Mouse (Mus musculus): ENCODE results near the gene Lmntd2.
A peak's percentile ranks its signal among the peaks of the same experiment; 100 is the strongest.

Gene Lmntd2

DNA sequence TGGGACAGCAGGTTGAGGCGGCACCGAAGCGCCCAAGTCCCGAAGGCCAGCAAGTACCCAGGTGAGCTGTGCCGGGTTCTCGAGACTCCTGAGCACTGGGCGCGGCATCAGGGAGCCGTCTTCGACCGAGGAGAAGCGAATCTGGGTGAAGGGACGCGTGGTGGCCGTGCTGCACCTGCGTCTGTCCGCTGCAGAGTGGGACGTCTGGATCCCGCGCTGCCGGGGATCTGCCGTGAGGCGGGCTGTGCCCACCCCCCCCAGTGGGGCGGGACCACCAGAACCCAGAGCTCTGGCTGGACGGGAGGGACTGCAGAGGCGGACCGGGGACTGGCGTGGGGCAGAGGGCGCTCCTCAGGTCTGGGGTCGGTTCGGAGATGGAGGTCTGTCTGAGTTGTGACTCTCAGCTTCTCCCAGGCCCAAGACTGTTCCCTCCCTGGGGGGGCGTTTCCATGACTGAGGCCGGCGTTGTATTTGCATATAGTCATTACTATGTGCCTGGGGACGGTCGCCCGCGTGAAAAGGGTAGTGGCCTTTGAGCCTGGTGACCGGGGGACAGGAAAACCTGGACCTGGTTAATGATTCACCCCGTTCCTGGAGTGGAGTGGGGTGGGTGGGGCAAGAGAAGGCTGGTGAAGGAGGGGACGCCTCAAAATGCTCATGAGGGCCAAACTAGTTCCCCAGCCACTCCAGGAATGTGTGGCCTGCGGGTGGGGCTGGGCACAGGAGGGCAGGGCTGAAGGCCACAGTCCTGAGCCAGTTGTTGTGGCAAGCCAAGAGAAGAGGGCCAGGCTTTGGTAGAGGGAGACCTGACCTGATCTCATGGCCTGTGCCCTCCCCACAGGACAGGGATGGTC lies 2.2 kb upstream of the Lmntd2 start:
- no peak for DNase-seq (ENCODE audit: low spot score)

DNA sequence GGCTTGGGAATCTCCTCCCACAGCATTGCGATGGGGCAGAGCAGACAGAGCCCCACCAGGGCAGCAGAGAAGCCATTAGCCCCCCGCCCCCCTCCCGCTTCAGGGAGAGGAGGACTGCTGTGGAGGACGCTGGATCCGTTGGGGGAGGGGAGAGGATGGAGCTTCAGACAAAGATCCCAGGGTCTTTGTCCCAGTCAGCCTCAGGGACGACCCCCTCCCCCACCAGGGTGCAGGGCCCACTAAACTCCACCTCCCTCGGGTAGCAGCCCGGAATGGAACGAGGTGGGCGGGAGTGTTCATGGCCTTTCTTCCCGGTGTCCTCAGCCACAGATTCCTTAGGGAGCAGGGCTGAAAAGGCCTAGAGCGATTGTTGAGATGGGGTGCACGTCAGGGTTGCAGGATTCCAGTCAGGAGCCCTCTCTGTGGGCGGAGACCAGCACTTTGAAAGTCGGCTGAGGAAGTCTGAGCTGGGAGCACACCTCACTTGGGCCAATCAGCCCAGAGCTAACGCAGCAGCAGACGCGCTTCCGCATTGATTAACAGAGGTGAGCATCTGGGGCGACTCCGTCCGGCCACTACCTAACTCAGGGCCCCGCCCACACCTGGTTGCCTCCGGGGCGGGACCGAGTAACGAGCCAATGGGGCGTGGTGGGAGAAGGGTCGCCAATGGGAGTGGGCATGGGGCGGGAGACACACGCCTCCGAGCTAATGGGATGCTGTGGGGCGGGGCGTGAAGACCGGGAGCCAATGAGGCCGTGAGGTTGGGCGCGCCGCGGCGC lies 1.4 kb upstream of the Lmntd2 start, which contains the start of gene Rassf7:
Gene Rassf7, plus strand, starts transcription at position 760 of the 779 bp plus-strand sequence.
- DNase-seq (ENCODE audit: low spot score) = peak; percentile 71

DNA sequence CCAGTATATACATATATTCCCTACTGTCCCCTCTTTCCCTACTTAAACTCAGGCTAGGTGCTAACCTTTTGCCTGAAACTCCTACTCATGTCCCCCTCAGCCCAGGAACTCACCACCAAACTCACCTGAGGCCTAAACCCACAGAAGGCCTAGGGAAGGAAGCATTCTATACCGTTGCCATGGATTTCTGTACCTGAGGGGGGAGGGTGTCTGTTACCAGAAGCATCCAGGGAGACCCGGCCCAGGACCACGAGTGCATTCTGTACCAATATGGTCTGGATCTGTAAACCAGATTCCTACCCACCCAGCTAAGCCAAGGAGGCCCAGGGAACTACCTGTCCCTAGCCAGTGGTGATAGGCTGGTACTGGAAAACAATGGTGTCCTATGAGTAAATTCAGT lies 430 bp upstream of the Lmntd2 start:
- no peak for DNase-seq (ENCODE audit: low spot score)

DNA sequence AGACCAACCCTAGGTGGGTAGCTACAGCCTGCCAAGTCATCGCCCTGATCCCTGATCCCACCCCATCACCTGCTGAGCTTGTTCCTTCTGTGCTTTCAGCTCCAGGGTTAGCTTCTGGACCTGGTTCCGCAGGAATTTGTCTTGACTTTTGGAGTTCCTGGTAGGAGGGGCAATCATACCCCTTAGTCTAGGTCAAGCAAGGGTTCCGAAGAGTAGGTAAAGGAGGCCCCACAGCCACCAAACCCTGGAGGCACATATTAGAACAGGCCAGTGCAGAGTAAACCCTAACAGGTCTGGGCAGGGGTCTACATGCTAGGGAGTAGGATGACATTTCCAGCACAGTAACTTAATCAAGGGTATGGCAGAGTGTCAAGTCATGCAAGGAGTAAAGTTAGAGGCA lies 747 bp downstream of the Lmntd2 start:
- no peak for DNase-seq (ENCODE audit: low spot score)

DNA sequence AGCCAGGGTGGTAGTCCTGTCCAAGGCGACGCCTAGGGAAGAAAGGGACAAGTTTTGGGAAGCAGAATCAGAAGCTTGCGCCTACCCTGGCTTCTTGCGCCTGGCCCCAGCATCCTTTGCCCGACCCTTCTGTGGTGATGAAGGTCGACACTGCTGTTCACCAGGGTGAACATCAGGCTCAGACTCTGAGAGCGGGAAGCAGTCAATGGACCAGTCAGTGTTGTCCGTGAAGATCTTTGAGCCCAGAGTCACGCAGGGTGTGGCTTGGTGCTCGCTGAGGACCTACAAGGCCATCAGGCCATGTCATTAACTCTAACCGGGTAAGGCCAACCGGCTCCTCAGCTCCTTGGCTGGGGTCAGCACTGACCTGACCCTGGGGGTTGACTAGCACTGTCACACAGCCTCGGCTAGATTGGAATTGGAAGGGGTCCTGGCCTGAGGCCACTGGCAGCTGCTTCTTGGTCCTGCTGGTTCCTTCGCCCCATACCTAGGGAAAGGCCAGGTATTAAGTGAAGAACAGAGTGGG lies 3.2 kb downstream of the Lmntd2 start:
- DNase-seq (ENCODE audit: low spot score) = no peak

DNA sequence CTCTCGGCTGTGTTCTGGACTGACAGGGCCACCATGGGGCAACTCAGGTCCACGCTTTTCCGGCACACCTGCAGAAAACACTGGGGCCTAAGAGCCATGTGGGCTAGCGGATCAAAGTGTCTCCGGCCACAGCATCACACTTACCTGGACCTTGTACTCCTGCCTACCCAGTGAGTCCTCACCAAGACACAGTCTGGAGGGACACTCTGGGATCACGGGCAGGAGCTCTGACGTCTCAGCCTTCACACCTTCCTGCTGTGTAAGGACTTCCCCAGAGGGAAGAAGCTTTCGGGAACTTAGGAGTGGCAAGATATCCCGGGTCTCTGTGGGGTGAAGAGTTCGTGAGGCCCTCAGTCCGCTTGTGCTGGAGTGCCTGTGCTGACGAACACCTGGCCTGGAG lies 3.7 kb downstream of the Lmntd2 start:
- DNase-seq (ENCODE audit: low spot score) = no peak

DNA sequence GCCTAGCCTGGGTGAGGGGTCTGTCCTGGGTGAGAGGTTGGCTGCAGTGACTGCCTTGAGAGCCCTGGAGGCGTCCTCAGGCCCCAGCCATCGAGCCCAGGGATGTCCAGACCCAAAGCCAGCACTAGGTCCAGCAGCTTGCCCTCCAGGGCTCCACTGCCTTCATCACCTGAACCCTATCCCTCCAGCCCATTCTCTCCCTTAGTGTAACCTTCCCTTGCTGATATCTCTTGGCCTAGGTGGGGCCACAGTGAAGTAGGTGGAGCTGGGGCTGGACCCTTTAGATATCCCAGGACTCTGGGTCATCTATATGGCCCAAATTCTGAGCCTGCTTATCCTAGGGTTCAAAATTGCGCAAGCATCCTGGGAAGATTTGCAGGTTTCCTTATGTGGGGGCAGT lies 4.4 kb downstream of the Lmntd2 start:
- DNase-seq (ENCODE audit: low spot score) = no peak

DNA sequence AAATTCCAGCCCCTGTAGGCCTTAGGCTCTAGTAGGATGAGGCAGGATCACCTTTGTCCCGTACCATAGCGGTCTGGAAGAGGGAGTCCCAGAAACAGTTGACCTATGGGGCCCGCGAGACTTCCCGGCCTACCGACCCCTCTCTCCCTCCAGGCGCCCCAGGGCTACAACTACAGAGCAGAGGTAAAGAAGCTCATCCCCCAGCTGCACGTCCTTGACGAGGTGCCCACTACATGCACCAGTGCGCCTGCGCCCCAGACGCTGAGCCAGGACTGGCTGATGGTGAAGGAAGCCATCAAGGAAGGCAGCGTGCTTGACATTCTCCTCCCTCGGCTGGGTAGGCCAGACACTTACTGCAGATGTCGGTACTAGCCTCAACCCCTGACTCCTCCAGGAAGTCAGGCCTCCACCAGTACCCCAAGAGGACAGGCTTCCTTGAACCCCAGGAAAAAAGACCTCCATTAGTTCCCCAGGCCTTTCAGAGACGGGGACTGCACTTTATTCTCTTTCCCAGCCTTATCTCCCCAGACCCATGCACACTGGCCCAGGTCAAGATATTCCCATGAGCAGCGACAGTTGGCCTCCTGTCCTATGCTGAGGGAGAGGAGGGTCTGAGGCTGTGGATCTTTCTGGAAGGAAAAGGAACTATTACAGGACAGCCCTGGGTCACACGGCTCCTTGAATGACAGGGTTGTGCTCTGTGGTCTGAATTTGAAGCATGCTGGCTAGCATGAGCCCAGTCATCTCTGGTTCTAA lies 7.5 kb downstream of the Lmntd2 start:
- no peak for DNase-seq (ENCODE audit: low spot score)

DNA sequence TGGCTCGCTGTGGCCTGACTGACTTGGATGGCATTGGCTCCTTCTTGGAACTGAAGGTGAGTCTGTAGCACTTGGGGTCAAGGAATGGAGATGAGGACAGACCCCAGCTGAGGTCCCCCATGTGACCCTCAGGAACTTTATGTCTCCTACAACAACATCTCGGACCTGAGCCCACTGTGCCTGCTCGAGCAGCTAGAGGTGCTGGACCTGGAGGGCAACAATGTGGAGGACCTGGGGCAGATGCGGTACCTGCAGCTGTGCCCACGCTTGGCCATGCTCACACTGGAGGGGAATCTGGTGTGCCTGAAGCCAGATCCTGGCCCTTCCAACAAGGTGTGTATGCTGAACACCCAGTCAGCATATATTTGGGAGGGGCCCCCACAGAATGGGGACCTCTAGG lies 8.4 kb downstream of the Lmntd2 start:
- no peak for DNase-seq (ENCODE audit: low spot score)

DNA sequence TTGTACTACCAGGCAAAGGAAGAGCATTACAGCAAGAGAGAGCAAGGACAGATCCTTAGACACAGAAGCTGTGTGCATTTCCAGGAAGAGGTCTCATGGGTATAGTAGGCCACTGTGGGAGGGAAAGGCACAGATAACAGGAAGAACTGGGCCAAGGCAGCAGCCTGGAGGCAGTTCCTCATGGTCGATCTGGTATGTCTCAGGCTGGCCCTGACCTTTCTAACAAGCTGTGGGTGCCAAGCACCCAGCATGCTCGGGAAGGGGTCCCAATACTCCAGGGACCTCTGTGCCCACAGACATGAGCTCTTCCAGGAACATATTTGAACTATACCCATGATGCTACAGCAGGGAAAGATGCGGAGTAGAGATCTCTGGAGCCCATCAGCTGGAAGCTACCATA lies 9.3 kb downstream of the Lmntd2 start:
- DNase-seq (ENCODE audit: low spot score) = no peak

DNA sequence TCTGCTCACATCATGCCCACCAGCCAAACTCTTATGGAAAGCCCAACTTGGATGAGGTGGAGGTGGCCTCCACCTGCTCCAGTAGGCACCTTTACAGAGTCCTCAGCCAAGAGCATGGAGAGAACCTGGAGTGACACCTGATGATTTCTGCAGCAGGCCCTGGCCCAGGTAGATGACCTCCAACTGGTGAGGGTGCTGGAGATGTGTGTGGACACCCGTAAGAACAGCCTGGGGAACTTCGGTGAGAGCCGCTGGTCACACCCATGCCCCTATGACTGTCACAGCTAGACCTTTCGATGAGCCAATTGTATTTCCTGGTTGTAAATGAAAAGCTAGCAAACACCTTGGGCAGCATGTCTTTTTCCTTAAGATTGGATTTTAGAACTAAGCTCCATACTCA lies 15.8 kb downstream of the Lmntd2 start:
- no peak for DNase-seq (ENCODE audit: low spot score)

DNA sequence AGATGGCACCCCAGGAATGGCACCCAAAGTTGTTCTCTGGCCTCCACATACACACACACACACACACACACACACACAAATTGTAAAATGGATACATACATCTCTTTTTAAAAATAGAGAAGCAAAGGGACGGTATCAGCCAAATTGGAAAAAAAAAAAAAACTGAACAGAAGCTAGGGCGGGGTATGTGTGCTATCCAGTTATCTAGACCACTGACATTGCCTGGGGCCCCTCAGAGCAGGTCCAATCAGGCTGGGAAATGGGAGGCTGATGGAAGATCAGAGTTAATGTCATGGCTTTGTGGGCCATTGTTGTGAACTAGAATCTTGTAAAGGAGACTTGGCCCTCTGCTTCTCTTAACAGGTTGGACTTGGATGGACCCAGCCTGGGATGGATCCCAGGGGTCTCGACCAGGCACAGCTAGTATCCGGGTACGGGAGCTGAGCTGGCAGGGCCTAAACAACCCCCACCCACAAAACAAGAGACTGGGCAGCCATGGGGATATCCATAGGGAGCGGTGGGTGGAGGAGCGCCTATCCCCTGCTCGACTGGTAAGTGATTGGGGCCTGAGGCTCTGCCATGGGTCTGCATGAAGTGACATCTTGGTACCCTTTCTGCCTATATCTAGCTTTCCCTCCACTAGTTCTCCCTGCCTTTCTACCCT lies 17.1 kb downstream of the Lmntd2 start:
- no peak for DNase-seq (ENCODE audit: low spot score)

DNA sequence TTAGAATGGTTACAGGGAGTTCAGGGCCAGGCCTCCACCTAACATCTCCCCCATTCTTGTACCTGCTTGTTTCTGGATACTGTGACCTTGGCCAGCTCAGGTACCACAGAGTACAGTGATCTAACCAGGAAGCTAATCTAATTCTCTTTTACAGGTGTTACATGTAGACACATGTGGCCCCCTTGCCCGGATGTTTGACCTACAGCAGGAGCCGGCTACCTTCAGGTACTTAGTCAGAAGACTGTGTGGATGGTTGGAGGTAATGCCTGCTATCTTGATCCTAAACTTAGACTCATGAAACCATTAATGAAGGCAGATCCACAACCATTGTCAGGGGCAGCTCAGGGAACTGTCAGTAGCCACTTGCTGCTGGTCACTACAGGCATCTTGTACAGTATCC lies 18.1 kb downstream of the Lmntd2 start:
- DNase-seq (ENCODE audit: low spot score) = no peak

DNA sequence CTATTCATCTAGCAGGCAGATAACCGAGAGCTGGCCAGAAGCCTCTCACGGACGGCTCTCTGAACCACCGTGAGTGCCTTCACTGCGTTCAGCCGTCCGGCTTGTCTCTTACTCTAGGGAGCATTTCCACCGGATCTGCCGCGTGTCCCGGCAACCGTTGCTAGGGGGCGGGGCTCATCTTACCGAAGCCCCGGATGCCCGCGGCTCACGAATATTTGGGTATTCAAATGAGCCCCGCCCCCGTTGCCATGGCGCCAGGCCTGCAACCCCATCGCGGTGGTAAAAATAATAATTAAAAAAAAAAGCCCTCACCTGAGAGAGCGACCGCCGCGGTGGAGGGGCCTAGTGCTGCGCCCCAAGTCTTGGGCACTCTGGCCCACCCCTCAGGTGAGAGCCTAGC lies 19.1 kb downstream of the Lmntd2 start:
- DNase-seq (ENCODE audit: low spot score) = peak; percentile 77

DNA sequence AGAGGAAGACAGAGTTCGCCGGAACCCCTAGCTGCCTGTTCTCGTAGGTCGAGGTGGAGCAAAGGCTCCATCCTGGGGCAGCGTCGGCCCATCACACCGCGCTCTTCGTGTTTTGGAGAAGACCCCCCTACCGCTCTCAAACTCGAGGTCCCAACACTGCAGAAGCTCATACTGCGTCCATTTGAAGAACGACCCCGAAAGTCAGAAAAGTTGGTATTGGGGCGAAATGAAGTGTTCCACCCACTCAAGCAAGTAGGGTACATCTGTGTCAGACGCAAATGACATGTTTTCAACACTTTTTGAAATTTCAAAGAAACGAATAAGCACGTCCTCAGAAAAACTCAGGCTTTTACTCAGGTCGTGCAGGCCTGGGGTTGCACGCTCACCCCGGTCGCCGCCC lies 19.5 kb downstream of the Lmntd2 start:
- DNase-seq (ENCODE audit: low spot score) = no peak

DNA sequence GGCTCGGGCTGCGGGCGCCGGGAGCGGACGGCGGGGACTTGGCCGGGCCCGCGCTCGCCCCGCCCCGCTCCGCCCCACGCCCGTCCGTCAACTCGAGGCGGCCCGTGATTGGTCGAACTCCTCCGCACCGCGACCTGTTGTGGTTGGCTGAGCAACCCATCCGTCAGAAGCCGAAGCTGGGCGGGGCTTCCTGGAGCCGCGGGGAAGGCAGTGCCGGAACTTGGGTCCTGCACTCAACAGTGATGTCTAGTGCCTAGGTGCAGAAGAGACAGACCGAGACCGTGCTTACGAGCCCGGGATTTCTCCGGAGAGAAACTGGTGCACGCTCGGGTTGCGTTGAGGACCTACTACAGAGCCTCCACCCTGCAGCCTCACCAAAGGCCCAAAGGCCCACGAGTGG lies 19.9 kb downstream of the Lmntd2 start, which contains the start of the genes Hras and Lrrc56:
Gene Hras, minus strand, starts transcription at position 58 of the 400 bp plus-strand sequence.
Gene Lrrc56, plus strand, starts transcription at position 210 of the 400 bp plus-strand sequence.
- DNase-seq (ENCODE audit: low spot score) = peak; percentile 95

DNA sequence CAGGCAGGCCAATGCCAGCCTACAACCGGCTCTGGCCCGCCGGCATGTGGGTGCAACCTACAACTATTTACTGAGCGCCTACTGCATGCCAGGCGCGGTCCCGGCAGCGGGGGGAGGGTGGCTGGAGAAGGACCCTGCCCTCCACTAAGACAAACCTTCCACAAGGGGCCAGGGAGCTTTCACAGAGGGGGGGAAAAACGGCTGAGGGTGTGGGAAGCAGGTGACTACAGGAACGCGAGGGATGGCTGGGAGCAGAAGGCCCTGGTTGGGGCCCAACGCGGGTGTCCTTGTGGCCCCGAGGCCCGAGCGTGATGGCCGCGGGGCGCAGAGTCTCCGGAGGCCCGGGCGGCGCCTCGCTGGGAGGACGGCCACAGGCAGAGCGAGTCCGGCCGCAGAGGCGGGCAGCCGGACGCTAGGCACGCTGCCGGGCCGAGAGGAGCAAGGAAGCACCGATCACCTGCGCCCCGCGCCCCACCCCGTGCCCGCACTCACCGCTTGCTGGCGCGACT lies 20.5 kb downstream of the Lmntd2 start:
- no peak for DNase-seq (ENCODE audit: low spot score)

DNA sequence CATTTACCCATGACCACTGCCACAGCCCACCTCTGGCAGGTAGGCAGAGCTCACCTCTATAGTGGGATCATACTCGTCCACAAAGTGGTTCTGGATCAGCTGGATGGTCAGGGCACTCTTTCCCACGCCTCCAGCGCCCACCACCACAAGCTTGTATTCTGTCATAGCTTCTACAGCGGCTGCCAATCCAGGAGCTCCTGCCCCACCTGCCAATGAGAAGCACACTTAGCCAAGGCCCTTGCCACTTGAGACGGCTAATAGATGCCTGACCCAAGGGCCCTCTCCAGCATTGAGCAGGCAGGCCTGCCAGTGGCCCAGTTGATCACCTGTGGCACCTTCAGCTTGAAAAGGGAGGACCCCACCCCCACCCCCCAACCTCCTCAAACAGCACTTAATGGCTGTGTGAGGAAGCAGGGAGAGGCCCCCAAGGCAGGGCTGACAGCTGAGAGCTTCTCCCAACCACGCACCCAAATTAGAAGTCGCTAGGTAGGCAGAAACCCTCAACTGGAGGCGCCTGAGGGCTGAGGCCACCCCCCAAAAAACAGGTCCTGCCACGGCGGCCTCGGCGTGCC lies 21.0 kb downstream of the Lmntd2 start:
- no peak for DNase-seq (ENCODE audit: low spot score)

DNA sequence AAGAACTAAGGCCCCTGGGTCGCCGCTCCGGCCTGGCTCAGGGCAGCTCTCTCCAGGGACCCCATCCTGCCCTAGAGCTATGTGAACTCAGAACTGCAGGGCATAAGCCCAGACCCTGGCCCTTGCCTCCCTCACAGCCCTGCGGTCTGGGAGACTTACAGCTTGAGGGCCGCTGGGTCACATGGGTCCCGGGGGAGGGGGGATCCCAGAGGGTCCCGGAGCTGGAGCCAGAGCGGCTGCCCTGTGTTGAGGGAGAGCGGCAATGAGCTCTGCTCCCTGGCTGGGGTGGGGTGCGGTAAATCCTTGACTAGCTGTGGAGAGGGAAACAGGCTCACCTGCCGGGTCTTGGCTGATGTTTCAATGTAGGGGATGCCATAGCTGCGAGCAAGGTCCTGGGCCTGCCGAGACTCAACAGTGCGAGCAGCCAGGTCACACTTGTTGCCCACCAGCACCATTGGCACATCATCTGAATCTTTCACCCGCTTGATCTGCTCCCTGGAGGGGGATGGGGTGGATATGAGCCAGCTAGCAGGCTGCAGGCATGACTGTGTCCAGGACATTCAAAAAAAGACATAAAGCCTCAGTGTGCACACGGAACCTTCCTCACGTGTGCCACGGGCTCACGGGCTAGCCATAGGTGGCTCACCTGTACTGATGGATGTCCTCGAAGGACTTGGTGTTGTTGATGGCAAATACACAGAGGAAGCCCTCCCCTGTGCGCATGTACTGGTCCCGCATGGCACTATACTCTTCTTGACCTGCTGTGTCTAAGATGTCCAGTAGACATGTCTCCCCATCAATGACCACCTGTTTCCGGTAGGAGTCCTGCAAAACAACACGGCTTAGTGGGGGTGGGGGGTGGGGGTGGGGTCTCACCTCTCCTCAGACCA lies 21.8 kb downstream of the Lmntd2 start:
- DNase-seq (ENCODE audit: low spot score) = no peak

DNA sequence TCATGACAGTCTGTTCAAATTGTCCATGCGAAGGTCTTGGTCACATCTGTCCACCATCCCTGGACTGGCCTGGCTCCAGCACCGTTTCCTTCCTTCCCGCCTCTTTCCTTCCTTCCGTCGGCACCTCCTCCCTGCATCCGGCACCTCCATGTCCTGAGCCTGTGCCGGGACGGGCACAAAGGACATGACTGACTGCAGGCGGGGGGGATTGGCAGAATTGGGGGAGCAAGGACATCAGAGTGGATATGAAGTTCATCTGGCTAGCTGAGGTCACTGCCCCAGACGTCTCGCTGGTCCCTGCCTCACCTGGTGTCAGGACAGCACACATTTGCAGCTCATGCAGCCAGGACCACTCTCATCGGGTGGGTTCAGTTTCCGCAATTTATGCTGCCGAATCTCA lies 22.8 kb downstream of the Lmntd2 start:
- DNase-seq (ENCODE audit: low spot score) = no peak

Data from left cerebral cortex, adult 11 months (tissue).